Mouse (Mus musculus) CD4-positive, CD25-positive, alpha-beta regulatory T cell, adult 4 months (primary cell): ENCODE data around the gene Tgfbi. TPM values are rescaled to one million over a fixed set of nuclear protein-coding genes. Genes with fewer than 3 reads are reported as not detected.

Experiments used
- polyA plus RNA-seq, 2 experiments: library from polyadenylated mRNA; unstranded; fragments of 100-300 nt; shearing (Covaris generic); gene quantifications; one replicate each; pipeline ENCODE4 v1.2.1; 2017

Tgfbi gene
- polyA plus RNA-seq, 2 experiments from 2014 or later: 0.40 to 0.75 TPM

Other genes starting within 250 kb of the Tgfbi start
- not detected for gene Gm3045, start 182.9 kb upstream of the Tgfbi start, polyA plus RNA-seq
- not detected for gene Slc25a48, start 171.2 kb upstream of the Tgfbi start, polyA plus RNA-seq
- not detected for gene Il9, start 127.3 kb upstream of the Tgfbi start, polyA plus RNA-seq
- 1 to 10 TPM; 1.6 to 2.2 TPM for gene Fbxl21, start 87.1 kb upstream of the Tgfbi start, polyA plus RNA-seq
- not detected for gene Lect2, start 61.0 kb upstream of the Tgfbi start, polyA plus RNA-seq
- 10 to 100 TPM; 10.3 to 10.7 TPM for gene Smad5, start 93.5 kb downstream of the Tgfbi start, polyA plus RNA-seq
- gene Gm45623, start 144.3 kb downstream of the Tgfbi start, polyA plus RNA-seq: not detected